Mouse (Mus musculus) MEL (cell line): ENCODE measurements around the gene Gm26965. TPM values are rescaled to one million over a fixed set of nuclear protein-coding genes. Genes with fewer than 3 reads are reported as not detected.
A peak's percentile ranks its signal among the peaks of the same experiment; 100 is the strongest.

Experiments
- DNase-seq: peaks from one replicate; pipeline ENCODE4 v3.0.0; 2011; ENCODE audit warnings: low read depth, low spot score
- H3K27ac ChIP-seq: 2 replicates; pipeline ENCODE4 v1.5.1; 2012; ENCODE audit warnings: low read depth, mild to moderate bottlenecking, control low read depth, low read length, moderate library complexity; ENCODE audit not compliant: control insufficient read depth
- H3K27me3 ChIP-seq, 2 experiments: fragments of 150-350 bp in 1 of 2; sonication (generic) in 1 of 2; 2 replicates each; pipeline ENCODE4 v1.6.1; 2012; ENCODE audit warnings: low read length in 2 of 2, mild to moderate bottlenecking in 2 of 2, improper control_type of control experiment in 1 of 2, moderate library complexity in 1 of 2; ENCODE audit not compliant: insufficient read depth in 2 of 2, control insufficient read depth in 1 of 2
- H3K36me3 ChIP-seq, 2 experiments: 2 replicates each; pipeline ENCODE4 v1.6.1; 2012 to 2014; ENCODE audit warnings: low read length in 2 of 2, improper control_type of control experiment in 1 of 2, inconsistent platforms in 1 of 2, mild to moderate bottlenecking in 1 of 2; ENCODE audit not compliant: insufficient read depth in 2 of 2, control insufficient read depth in 1 of 2
- H3K4me1 ChIP-seq, 2 experiments: fragments of 150-350 bp in 1 of 2; sonication (generic) in 1 of 2; 2 replicates each; pipeline ENCODE4 v1.6.1; 2012; ENCODE audit warnings: low read length in 2 of 2, improper control_type of control experiment in 1 of 2, mild to moderate bottlenecking in 1 of 2; ENCODE audit not compliant: insufficient read depth in 2 of 2, control insufficient read depth in 1 of 2
- H3K4me3 ChIP-seq, 2 experiments: fragments of 150-350 bp in 1 of 2; sonication (generic) in 1 of 2; 2 replicates each; pipeline ENCODE4 v1.5.1; 2012; ENCODE audit warnings: low read depth in 2 of 2, low read length in 2 of 2, mild to moderate bottlenecking in 2 of 2, moderate library complexity in 2 of 2, control low read depth in 1 of 2, improper control_type of control experiment in 1 of 2; ENCODE audit not compliant: control insufficient read depth in 1 of 2, insufficient read depth in 1 of 2
- H3K79me2 ChIP-seq: 2 replicates; pipeline ENCODE4 v1.6.1; 2012; ENCODE audit warnings: mild to moderate bottlenecking, low read length, moderate library complexity; ENCODE audit not compliant: control insufficient read depth, poor library complexity, insufficient read depth
- H3K9ac ChIP-seq: 2 replicates; pipeline ENCODE4 v1.6.1; 2012; ENCODE audit warnings: low read depth, mild to moderate bottlenecking, control low read depth, low read length, moderate library complexity; ENCODE audit not compliant: control insufficient read depth, poor library complexity, severe bottlenecking
- H3K9me3 ChIP-seq: fragments of 150-350 bp; sonication (generic); replicated peaks from 2 replicates; pipeline ENCODE4 v1.6.1; 2012; ENCODE audit warnings: mild to moderate bottlenecking, low read length, improper control_type of control experiment, moderate library complexity; ENCODE audit not compliant: insufficient read depth
- BHLHE40 ChIP-seq: IDR thresholded peaks from 2 replicates; pipeline ENCODE4 v1.6.1; 2012; ENCODE audit warnings: low read depth, mild to moderate bottlenecking, inconsistent platforms, low read length, improper control_type of control experiment, borderline replicate concordance
- CHD1 ChIP-seq: IDR thresholded peaks from 2 replicates; pipeline ENCODE4 v1.6.1; 2012; ENCODE audit warnings: low read depth, mild to moderate bottlenecking, inconsistent platforms, low read length, improper control_type of control experiment
- CTCF ChIP-seq, 3 experiments: IDR thresholded peaks in 2 of 3; conservative IDR thresholded peaks in 1 of 3; 2 replicates each; pipeline ENCODE4 v1.5.1; 2011 to 2012; ENCODE audit warnings: low read length in 3 of 3, low read depth in 2 of 3, mild to moderate bottlenecking in 2 of 3, improper control_type of control experiment in 1 of 3, inconsistent platforms in 1 of 3, mixed read lengths in 1 of 3, moderate library complexity in 1 of 3; ENCODE audit not compliant: control insufficient read depth in 1 of 3, insufficient read depth in 1 of 3, poor library complexity in 1 of 3, severe bottlenecking in 1 of 3
- ELF1 ChIP-seq: IDR thresholded peaks from 2 replicates; pipeline ENCODE4 v1.6.1; 2014; ENCODE audit warnings: low read depth, mild to moderate bottlenecking, inconsistent platforms, low read length, improper control_type of control experiment, moderate library complexity
- EP300 ChIP-seq, 2 experiments: IDR thresholded peaks; 2 replicates each; pipeline ENCODE4 v1.6.1; 2011; ENCODE audit warnings: improper control_type of control experiment in 2 of 2, low read length in 2 of 2, low read depth in 1 of 2, mild to moderate bottlenecking in 1 of 2
- ETS1 ChIP-seq: IDR thresholded peaks from 2 replicates; pipeline ENCODE4 v1.6.1; 2012; ENCODE audit warnings: low read depth, mild to moderate bottlenecking, inconsistent platforms, low read length, improper control_type of control experiment, moderate library complexity
- GATA1 ChIP-seq: IDR thresholded peaks from 2 replicates; pipeline ENCODE4 v1.6.1; 2011; ENCODE audit warnings: low read depth, low read length, improper control_type of control experiment
- HCFC1 ChIP-seq: IDR thresholded peaks from 2 replicates; pipeline ENCODE4 v1.6.1; 2012; ENCODE audit warnings: low read depth, mild to moderate bottlenecking, inconsistent platforms, low read length, improper control_type of control experiment, moderate library complexity
- KAT2A ChIP-seq: conservative IDR thresholded peaks from 2 replicates; pipeline ENCODE4 v1.6.1; 2012; ENCODE audit warnings: low read depth, low read length, improper control_type of control experiment, inconsistent platforms
- MAFK ChIP-seq: IDR thresholded peaks from 2 replicates; pipeline ENCODE4 v1.6.1; 2011; ENCODE audit warnings: low read depth, mild to moderate bottlenecking, low read length, improper control_type of control experiment, borderline replicate concordance
- MAX ChIP-seq: IDR thresholded peaks from 2 replicates; pipeline ENCODE4 v1.6.1; 2011; ENCODE audit warnings: low read length, improper control_type of control experiment
- MAZ ChIP-seq: IDR thresholded peaks from 2 replicates; pipeline ENCODE4 v1.6.1; 2012; ENCODE audit warnings: low read depth, mild to moderate bottlenecking, inconsistent platforms, low read length, improper control_type of control experiment
- MXI1 ChIP-seq: IDR thresholded peaks from 2 replicates; pipeline ENCODE4 v1.6.1; 2011; ENCODE audit warnings: mild to moderate bottlenecking, low read depth, low read length, improper control_type of control experiment
- MYC ChIP-seq: IDR thresholded peaks from 2 replicates; pipeline ENCODE4 v1.6.1; 2011; ENCODE audit warnings: low read depth, mild to moderate bottlenecking, low read length, improper control_type of control experiment, moderate library complexity
- NELFE ChIP-seq: IDR thresholded peaks from 2 replicates; pipeline ENCODE4 v1.6.1; 2011; ENCODE audit warnings: low read depth, low read length, improper control_type of control experiment
- NRF1 ChIP-seq: IDR thresholded peaks from 2 replicates; pipeline ENCODE4 v1.6.1; 2014; ENCODE audit warnings: low read depth, mild to moderate bottlenecking, inconsistent platforms, low read length, improper control_type of control experiment, moderate library complexity; ENCODE audit not compliant: poor library complexity, insufficient read depth, severe bottlenecking
- POLR2A ChIP-seq, 2 experiments: IDR thresholded peaks; 2 replicates each; pipeline ENCODE4 v1.6.1; 2011 to 2012; ENCODE audit warnings: low read length in 2 of 2, mild to moderate bottlenecking in 2 of 2, control low read depth in 1 of 2, improper control_type of control experiment in 1 of 2, low read depth in 1 of 2, moderate library complexity in 1 of 2; ENCODE audit not compliant: control insufficient read depth in 1 of 2, insufficient read depth in 1 of 2, poor library complexity in 1 of 2
- POLR2AphosphoS2 ChIP-seq: IDR thresholded peaks from 2 replicates; pipeline ENCODE4 v1.6.1; 2011; ENCODE audit warnings: low read length, improper control_type of control experiment
- POLR2AphosphoS5 ChIP-seq: IDR thresholded peaks from 2 replicates; pipeline ENCODE4 v1.6.1; 2012; ENCODE audit warnings: low read depth, borderline replicate concordance, mild to moderate bottlenecking, inconsistent platforms, low read length, moderate library complexity, mixed read lengths
- SIN3A ChIP-seq: IDR thresholded peaks from 2 replicates; pipeline ENCODE4 v1.6.1; 2012; ENCODE audit warnings: low read length, improper control_type of control experiment, inconsistent platforms
- SMC3 ChIP-seq: IDR thresholded peaks from 2 replicates; pipeline ENCODE4 v1.6.1; 2011; ENCODE audit warnings: low read depth, low read length, improper control_type of control experiment
- TBP ChIP-seq: IDR thresholded peaks from 2 replicates; pipeline ENCODE4 v1.8.0; 2011; ENCODE audit warnings: low read depth, low read length, improper control_type of control experiment
- TCF12 ChIP-seq: IDR thresholded peaks from 2 replicates; pipeline ENCODE4 v1.6.1; 2014; ENCODE audit warnings: low read depth, mild to moderate bottlenecking, inconsistent platforms, low read length, improper control_type of control experiment, moderate library complexity
- UBTF ChIP-seq: IDR thresholded peaks from 2 replicates; pipeline ENCODE4 v1.6.1; 2012; ENCODE audit warnings: low read depth, mild to moderate bottlenecking, inconsistent platforms, low read length, improper control_type of control experiment, moderate library complexity, borderline replicate concordance; ENCODE audit not compliant: insufficient read depth
- USF1 ChIP-seq: IDR thresholded peaks from 2 replicates; pipeline ENCODE4 v1.6.1; 2014; ENCODE audit warnings: low read depth, mild to moderate bottlenecking, inconsistent platforms, low read length, improper control_type of control experiment, moderate library complexity
- USF2 ChIP-seq, 2 experiments: IDR thresholded peaks; 2 replicates each; pipeline ENCODE4 v1.6.1; 2011 to 2012; ENCODE audit warnings: improper control_type of control experiment in 2 of 2, low read length in 2 of 2, borderline replicate concordance in 1 of 2, inconsistent platforms in 1 of 2, low read depth in 1 of 2, mild to moderate bottlenecking in 1 of 2; ENCODE audit not compliant: insufficient read depth in 1 of 2
- ZNF384 ChIP-seq: IDR thresholded peaks from 2 replicates; pipeline ENCODE4 v1.6.1; 2012; ENCODE audit warnings: low read depth, mild to moderate bottlenecking, inconsistent platforms, low read length, improper control_type of control experiment
- polyA plus RNA-seq, 2 experiments: library from polyadenylated mRNA; stranded (reverse) in 1 of 2; unstranded in 1 of 2; fragments of >175 nt in 1 of 2; fragments of >200 nt in 1 of 2; gene quantifications; 2 replicates each; pipeline versions ENCODE4 v1.2.1 to v1.2.4; 2012; ENCODE audit warnings: low replicate concordance in 2 of 2, low read depth in 1 of 2; ENCODE audit not compliant: insufficient read length in 2 of 2, insufficient read depth in 1 of 2, missing spikeins in 1 of 2
- total RNA-seq: library from RNA; depleted of rRNA; stranded (reverse); fragments of 300-350 nt; gene quantifications from 2 replicates; pipeline ENCODE4 v1.2.3, GENCODE M21; 2012

The Gm26965 gene
- total and polyA plus RNA-seq, 3 experiments: not detected

DNA sequence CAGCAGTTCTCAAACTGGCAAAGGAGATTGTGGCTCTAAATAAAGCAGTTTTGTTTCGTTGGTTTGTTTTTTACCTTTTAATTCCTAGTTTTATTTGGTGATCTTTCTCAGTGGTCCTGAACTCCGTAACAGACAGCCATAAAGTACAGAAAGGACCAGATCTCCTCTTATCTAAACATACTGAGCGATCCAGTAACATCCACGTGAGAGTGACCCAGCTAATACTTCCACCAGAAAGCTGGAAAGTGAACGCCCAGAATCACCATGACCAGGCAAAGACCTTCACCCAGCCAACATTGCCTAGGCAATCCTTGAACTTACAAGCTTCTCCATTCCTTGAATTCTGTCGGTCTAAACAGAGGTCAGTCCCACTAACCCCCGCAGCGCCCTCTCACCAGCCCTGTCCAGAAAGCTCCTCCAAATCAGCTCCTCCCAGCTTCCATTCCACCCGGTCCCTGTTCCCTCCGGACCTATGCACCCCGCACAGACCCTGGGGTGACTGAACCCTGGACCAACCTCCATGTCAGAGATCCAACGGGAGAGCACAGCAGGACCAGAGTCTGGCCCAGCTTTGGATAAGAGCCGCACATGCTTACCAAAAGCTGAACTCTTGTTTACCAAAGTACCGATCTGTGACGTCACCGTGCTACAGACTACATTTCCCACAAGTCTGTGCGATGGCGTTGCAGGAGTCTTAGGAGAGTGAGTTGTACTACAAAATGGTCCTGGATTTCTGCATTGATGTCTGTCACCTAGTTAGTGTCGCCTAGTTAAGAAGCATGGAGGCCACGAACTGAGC, 42.1 kb downstream of the Gm26965 start, which contains the start of gene Zfp874b:
TSS of gene Zfp874b (minus strand) at position 634 of the 799 bp plus-strand sequence.
- H3K9me3 ChIP-seq: no peaks in the 10 kb centered on the region
- peaks cover 0 to 3% of the 10 kb centered on the region in 2 experiments; a peak in 1 of 4 replicates for H3K36me3 ChIP-seq
- TF ChIP-seq SIN3A (peak; percentile 99), BHLHE40 (no peak), GATA1 (no peak), MYC (peak; percentile 79), ELF1 (peak; percentile 69), ZNF384 (no peak), NRF1 (peak; percentile 47; the same call in 1 of the 2 replicates), POLR2AphosphoS5 (no peak), MAFK (no peak), EP300 (IDR thresholded peaks at IDR 0.05; ENCODE audit: low read depth in 1 of 2, low read length in 2 of 2) (no peak), USF2 (IDR thresholded peaks at IDR 0.05; ENCODE audit: borderline replicate concordance in 1 of 2, insufficient read depth in 1 of 2, low read depth in 1 of 2, low read length in 2 of 2) (no peak), USF1 (0 out of 2 replicates have a peak, but pooled peaks have one; percentile 20), SMC3 (no peak), NELFE (peak; percentile 52), MAX (peak; percentile 89), POLR2A (IDR thresholded peaks at IDR 0.05; ENCODE audit: control insufficient read depth in 1 of 2, insufficient read depth in 1 of 2, low read depth in 1 of 2, low read length in 2 of 2, poor library complexity in 1 of 2) (peak; percentile 49 to 60; a peak in 1 of 4 replicates), KAT2A (peak; percentile 68; the same call in 1 of the 2 replicates), TBP (peak; percentile 51; the same call in 1 of the 2 replicates), HCFC1 (peak; percentile 93), CHD1 (no peak), UBTF (no peak), MAZ (no peak), TCF12 (peak; percentile 53; the same call in 1 of the 2 replicates), ETS1 (peak; percentile 46; the same call in 1 of the 2 replicates), POLR2AphosphoS2 (peak; percentile 45; the same call in 1 of the 2 replicates), MXI1 (peak; percentile 98), CTCF (IDR thresholded peaks at IDR 0.05 in 2 of 3, conservative IDR thresholded peaks at IDR 0.05 in 1 of 3; ENCODE audit: control insufficient read depth in 1 of 3, insufficient read depth in 1 of 3, low read depth in 2 of 3, low read length in 3 of 3, poor library complexity in 1 of 3, severe bottlenecking in 1 of 3) (no peak)
- no peaks in the 10 kb centered on the region; a peak in 1 of 4 replicates for H3K4me1 ChIP-seq
- H3K27me3 ChIP-seq: no peaks in the 10 kb centered on the region
- H3K4me3 ChIP-seq: peak within 1 kb of the TSS; percentile 76 to 86
- H3K79me2 ChIP-seq: no peaks in the 10 kb centered on the region; the same call in 1 of the 2 replicates
- peak; percentile 95 for DNase-seq
- peak within 1 kb of the TSS; percentile 30 for H3K27ac ChIP-seq
- H3K9ac ChIP-seq: peak within 1 kb of the TSS; percentile 68
